Mouse (Mus musculus): ENCODE measurements around the gene Xirp1.
A peak's percentile ranks its signal among the peaks of the same experiment; 100 is the strongest.

Xirp1 gene

GRCm38 (mm10) chr9:119985881-119986574 is 37.4 kb downstream of the Xirp1 start:
- DNase-seq (ENCODE audit: low spot score) = no peak

DNA sequence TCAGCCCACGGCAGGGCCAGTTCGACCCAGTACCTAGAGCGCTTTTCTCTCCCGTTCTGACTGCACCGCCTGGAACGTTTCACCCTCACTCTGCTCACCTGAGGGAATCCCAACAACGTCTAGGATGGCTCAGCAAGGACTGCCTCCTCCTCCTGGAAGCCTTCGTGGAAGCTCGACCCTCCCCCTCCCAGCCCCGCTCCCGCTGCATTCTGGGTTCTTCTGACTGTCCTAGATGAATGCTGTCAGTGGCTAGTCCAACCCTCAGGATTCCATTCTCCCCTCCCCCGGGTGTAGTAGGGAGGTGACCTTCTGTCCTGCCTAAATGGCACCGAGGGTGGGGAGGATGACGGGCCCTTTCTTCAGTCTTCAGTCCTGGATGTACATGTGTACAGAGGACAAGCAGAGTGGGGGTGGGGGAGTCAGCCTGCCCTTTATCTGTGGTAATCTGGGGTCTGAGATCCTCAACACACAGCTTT is 38.8 kb downstream of the Xirp1 start, which contains the start of gene Csrnp1:
Gene Csrnp1, minus strand, starts transcription at position 123 of the 476 bp plus-strand sequence.
- DNase-seq (ENCODE audit: low spot score) = no peak

DNA sequence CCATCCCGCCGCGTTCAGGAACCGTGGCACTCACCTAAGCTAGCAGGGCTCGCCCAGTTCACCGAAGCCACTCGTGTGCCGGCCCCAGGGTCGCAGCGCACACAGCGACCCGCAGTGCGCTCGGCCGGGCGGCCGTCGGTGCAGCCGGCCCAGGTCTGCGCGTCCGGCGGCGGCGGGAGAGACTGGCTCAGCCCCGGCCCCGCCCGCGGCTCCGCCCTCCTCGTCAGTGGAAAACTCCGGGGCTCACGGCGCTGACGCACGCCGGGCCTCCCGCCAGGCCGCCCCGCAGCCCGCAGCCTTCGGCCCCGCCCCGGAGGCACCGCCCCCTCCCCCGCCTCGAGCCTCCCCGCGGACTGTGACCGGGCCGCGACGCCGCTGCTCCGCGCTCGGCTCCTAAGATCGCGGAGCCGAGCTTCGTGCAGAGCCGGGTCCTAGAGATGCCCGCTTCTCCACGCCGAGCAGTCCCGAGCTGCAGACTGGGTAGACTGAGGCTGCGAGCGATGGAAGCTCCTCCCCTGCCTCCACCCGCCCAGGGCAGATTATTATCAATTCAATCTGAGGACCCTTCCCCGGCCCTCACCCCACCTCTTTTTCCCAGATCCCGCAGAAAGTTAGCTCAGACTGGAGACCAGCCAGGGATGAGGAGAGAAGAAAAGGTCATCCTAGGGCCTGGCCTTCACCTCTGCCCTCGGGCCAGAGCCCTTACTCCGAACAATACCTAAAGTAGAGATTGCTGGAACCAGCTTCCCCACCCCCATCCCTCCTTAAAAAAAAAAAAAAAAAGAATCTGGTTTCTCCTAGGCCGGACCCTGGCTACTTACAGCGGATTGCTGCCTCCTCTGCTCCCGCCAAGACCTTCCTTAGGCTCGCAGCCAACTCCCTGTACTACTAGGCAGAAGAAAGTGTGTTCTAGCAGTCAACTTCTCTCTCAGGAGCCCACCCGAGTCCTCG is 39.5 kb downstream of the Xirp1 start:
- DNase-seq (ENCODE audit: low spot score) = peak; percentile 87

- no peak for DNase-seq (ENCODE audit: low spot score)
Measured at GRCm38 (mm10) chr9:119982956-119983551, 40.3 kb downstream of the Xirp1 start.

GRCm38 (mm10) chr9:119982241-119982811 is 41.1 kb downstream of the Xirp1 start:
- no peak for DNase-seq (ENCODE audit: low spot score)

GRCm38 (mm10) chr9:119981183-119982179 is 41.9 kb downstream of the Xirp1 start:
- DNase-seq (ENCODE audit: low spot score) = peak; percentile 31

DNA sequence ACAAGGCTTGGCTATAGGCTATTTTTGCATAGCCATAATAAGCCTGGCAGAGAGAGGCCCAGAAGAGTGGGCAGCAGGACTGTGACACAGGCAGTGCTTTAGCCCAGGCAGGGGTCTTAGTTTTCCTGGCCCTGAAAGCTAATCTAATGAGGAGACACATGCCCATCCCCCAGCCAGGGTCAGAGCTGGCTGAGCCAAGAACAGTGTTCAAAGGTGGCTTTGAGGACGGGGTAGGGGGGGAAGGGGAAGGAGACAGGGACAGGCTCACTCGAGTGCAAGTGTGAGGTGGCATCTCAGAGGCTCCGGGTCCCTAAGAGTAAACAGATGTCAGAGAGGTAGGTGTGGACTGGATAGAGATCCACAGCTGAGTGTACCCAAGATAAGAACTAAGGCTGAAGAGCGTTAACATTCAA is 42.6 kb downstream of the Xirp1 start:
- DNase-seq (ENCODE audit: low spot score) = no peak

- DNase-seq (ENCODE audit: low spot score) = no peak
Measured at GRCm38 (mm10) chr9:119979749-119980148, 43.6 kb downstream of the Xirp1 start.

DNA sequence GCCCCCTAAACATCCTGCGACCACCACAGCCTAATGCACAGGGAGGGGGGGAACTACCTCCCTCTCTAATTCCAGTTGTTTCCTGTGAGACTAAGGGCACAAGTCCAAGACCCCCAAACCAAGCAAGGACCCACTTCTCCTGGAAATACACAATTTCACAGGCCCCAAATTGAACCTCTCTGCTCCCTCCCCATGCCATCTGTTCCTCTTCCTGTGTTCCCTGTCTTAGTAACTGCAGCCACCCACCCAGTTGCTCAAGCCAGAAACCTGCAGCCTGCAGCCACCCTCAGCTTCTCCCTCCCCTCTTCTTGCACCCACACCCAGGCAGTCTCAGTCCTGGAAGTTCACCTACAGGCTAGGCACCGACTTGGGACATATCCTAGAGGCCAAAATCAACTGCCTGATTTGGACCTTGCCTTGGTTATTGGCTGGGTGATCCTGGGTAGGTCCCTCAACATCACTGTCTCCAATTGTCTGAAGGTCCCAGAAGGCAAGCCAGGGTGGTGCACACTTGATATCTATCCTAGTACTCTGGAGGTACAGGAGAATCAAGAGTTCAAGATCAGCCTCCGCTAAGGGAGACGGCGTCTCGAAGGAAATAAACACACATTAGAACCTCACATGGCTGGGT is 44.5 kb downstream of the Xirp1 start:
- DNase-seq (ENCODE audit: low spot score) = no peak

GRCm38 (mm10) chr9:119978151-119978810 is 45.1 kb downstream of the Xirp1 start:
- DNase-seq (ENCODE audit: low spot score) = no peak

DNA sequence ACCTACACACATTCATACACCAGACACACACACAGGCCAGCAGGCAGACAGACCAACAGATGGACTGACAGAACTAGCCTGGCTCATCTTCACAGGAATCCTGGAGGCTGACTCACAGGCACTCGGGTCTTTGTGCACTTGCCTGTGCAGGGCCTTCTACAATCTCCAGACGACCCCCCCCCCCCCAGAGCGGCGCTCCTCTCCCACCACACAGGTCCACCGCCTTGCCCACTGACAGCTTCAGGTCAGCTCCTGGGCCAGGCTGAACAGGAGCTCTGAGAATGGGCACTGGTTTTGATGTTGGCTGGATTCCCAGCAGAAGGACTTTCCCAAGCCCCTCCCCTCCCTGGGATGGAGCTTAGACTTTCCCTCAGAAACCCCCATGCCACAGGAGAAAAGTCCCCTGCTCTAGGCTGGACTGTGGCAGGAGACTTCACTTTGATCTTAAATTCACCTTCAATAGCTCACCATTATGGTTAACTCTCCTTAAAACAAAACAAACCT is 45.8 kb downstream of the Xirp1 start:
- DNase-seq (ENCODE audit: low spot score) = no peak

- DNase-seq (ENCODE audit: low spot score) = no peak
Measured at GRCm38 (mm10) chr9:119976704-119977556, 46.5 kb downstream of the Xirp1 start.

GRCm38 (mm10) chr9:119975286-119975685 is 48.1 kb downstream of the Xirp1 start:
- DNase-seq (ENCODE audit: low spot score) = no peak

DNA sequence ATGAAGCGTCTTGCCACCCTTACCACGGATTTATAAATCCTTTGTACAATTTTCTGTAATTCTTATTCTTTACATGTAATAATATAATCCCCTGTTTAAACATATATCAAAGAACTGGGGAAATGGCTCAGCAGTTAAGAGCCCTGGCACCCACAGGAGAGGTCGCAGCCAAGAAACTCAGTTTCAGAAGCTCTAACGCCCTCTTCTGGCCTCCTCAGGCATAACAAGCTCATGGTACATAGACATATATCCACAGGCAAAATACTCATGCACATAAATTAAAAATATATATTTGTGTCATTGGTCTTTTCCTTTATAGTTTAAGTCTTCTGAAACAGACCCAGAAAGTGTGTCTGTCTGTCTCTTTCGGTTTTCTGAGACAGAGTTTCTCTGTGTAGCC is 48.8 kb downstream of the Xirp1 start:
- DNase-seq (ENCODE audit: low spot score) = no peak

DNA sequence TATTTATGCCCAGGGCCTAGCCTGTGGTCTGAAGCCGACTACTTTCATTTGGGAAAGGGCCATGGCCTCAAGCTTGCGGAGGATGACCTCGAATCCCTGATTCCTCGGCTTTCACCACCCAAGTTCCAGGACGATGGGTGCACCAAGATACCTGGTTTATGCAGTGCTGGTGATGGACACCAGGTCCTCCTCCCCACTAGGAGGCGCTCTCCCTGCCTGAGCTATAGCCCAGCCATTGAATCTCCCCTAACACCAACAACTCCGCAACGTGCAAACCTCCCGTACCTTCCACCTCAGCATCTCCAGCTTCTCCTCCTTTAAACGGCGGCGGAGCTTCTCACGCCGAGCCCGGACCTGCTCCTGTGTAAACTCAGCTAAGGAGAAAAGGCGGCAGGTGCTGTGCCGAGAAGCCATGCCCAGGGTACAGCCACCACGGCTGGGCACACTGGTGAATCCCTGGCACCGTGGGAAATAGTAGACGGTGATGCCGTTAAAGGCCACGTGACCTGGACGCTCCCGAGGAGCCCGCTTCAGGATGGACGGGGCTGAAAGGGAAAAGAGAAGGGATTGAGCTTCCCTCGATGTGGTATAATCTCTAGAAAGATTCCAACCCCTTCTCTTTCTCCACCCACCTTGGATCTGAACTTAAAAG is 49.4 kb downstream of the Xirp1 start:
- no peak for DNase-seq (ENCODE audit: low spot score)

- DNase-seq (ENCODE audit: low spot score) = no peak
Measured at GRCm38 (mm10) chr9:119973281-119973680, 50.1 kb downstream of the Xirp1 start.

- no peak for DNase-seq (ENCODE audit: low spot score)
Measured at GRCm38 (mm10) chr9:119972582-119972981, 50.8 kb downstream of the Xirp1 start.

DNA sequence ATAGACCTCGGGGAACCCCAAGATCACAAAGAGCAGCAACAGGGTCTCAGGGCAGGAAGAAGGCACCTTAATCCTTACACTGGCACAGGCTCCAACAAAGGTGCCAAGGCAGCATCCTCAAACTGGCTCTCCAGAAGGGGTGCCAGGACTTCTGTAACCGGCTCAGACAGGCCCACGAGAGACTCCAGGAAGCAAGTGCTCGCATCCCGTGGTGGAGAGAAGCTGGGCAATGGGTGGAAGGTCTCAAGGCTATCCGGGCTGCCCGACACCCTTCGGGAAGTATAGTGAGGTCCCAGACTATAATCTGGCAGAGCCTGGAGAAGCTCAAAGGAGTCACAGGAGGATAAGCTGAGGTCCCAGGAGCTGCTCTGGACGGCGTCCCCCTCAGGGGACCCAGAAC is 51.2 kb downstream of the Xirp1 start:
- DNase-seq (ENCODE audit: low spot score) = no peak
